Mouse (Mus musculus): ENCODE results near the gene Ugt3a2.

GRCm38 (mm10) chr15:9289660-9290059 is 45.7 kb upstream of the Ugt3a2 start:
- TF ChIP-seq ZC3H11A (IDR thresholded peaks at IDR 0.05; ENCODE audit: borderline replicate concordance, low read depth, low read length) (no peak), ZNF384 (IDR thresholded peaks at IDR 0.05; ENCODE audit: low read depth, low read length) (no peak), CHD2 (IDR thresholded peaks at IDR 0.05; ENCODE audit: low read depth, low read length) (no peak)
